11 mouse cellular contexts compared by ENCODE assay signal in the genomic region with DNA sequence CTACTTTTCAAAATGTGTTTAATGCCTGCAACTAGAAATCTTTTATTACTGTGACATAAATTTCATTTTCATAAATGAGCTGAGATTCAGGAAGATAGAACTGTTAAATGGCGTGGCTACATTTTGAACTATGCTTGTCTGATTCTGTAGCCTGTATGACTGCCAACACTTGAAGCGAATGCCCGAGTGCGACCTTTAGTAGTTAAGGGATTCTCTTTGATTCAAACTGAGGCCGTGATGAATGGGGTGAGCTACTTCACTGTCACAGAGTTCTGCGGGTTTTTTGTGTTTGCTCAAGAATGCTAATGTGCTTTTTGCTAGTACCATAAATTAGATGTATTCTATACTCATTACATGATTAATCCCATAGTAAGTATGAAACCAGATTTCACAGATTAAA.
"Had no signal": no experiment of that assay in that cellular context is flagged by ENCODE, and none has a peak within 500 bp of the region (broad histone marks: within the 10 kb centered on the region; RNA-seq: fewer than 3 reads in every experiment).

No protein-coding gene starts in this region.

- H3K36me3 ChIP-seq: kidney, embryonic 15.5 days; limb, embryonic 12.5 days; liver, embryonic 13.5 days; neural tube, embryonic 12.5 days had no signal

- ATAC-seq: liver, postnatal 0 days; lung, postnatal 0 days had no signal

- H3K4me2 ChIP-seq: kidney, embryonic 15.5 days; limb, embryonic 12.5 days; liver, embryonic 13.5 days; neural tube, embryonic 12.5 days had no signal

- DNase-seq: kidney, adult 2 months; kidney, postnatal 14 days; liver, embryonic 13.5 days; lung, postnatal 36 days; thymus, postnatal 4 days had no signal

- H3K27ac ChIP-seq: kidney, embryonic 15.5 days; limb, embryonic 12.5 days; liver, embryonic 13.5 days; neural tube, embryonic 12.5 days; stomach, postnatal 0 days had no signal

- H3K4me3 ChIP-seq: kidney, embryonic 15.5 days; limb, embryonic 12.5 days; liver, embryonic 13.5 days; neural tube, embryonic 12.5 days had no signal

- H3K27me3 ChIP-seq: neural tube, embryonic 12.5 days had no signal

- H3K9ac ChIP-seq: kidney, embryonic 15.5 days; limb, embryonic 12.5 days; liver, embryonic 13.5 days; liver, postnatal 0 days; neural tube, embryonic 12.5 days had no signal

- H3K9me3 ChIP-seq: kidney, embryonic 15.5 days; limb, embryonic 12.5 days; liver, embryonic 13.5 days; neural tube, embryonic 12.5 days had no signal

- H3K4me1 ChIP-seq: limb, embryonic 12.5 days had no signal
